Mouse (Mus musculus) heart, adult 2 months (tissue): Measurements from ENCODE around the gene Aadacl3. TPM values are rescaled to one million over a fixed set of nuclear protein-coding genes. Genes with fewer than 3 reads are reported as not detected.

Source experiments
- DNase-seq, 2 experiments: peaks; one replicate each; pipeline ENCODE4 v3.0.0; 2021
- H3K27ac ChIP-seq: fragments of 200-600 bp; 2 replicates; pipeline ENCODE4 v1.8.1; 2022
- H3K27me3 ChIP-seq: fragments of 200-500 bp; 2 replicates; pipeline ENCODE4 v1.6.1; 2012; ENCODE audit warnings: mild to moderate bottlenecking, low read length, inconsistent platforms, mixed read lengths; ENCODE audit not compliant: control insufficient read depth, insufficient read depth
- H3K36me3 ChIP-seq: fragments of 200-500 bp; 2 replicates; pipeline ENCODE4 v1.6.1; 2012; ENCODE audit warnings: low read length, inconsistent platforms; ENCODE audit not compliant: control insufficient read depth, insufficient read depth
- H3K4me1 ChIP-seq: fragments of 200-500 bp; 2 replicates; pipeline ENCODE4 v1.6.1; 2011; ENCODE audit warnings: low read length; ENCODE audit not compliant: control insufficient read depth, insufficient read depth
- H3K4me3 ChIP-seq: fragments of 200-600 bp; 2 replicates; pipeline ENCODE4 v1.8.1; 2022
- H3K79me2 ChIP-seq: fragments of 200-500 bp; replicated peaks from 2 replicates; pipeline ENCODE4 v1.6.1; 2012; ENCODE audit warnings: mild to moderate bottlenecking, inconsistent platforms, low read length, moderate library complexity, mixed read lengths; ENCODE audit not compliant: control insufficient read depth, insufficient read depth
- H3K9ac ChIP-seq: fragments of 200-500 bp; 2 replicates; pipeline ENCODE4 v1.6.1; 2012; ENCODE audit warnings: low read depth, mild to moderate bottlenecking, control low read depth, inconsistent platforms, low read length, mixed read lengths
- CTCF ChIP-seq: fragments of 200-600 bp; IDR thresholded peaks from 2 replicates; pipeline ENCODE4 v1.8.1; 2022; ENCODE audit warnings: antibody characterized with exemption, mild to moderate bottlenecking, moderate library complexity
- EP300 ChIP-seq: fragments of 200-500 bp; IDR thresholded peaks from 2 replicates; pipeline ENCODE4 v1.6.1; 2011; ENCODE audit warnings: low read depth, low read length, control low read depth; ENCODE audit not compliant: insufficient read depth
- POLR2A ChIP-seq: fragments of 200-500 bp; IDR thresholded peaks from 2 replicates; pipeline ENCODE4 v1.6.1; 2011; ENCODE audit warnings: mild to moderate bottlenecking, low read depth, low read length, control low read depth; ENCODE audit not compliant: insufficient read depth
- WGBS: fragments of 180-500 bp; shearing (Covaris S2); methylation state at CpG from one replicate; pipeline ENCODE4 v1.1.7; 2018; 5-methylcytosine and 5-hydroxymethylcytosine counted together
- intact Hi-C: fragments of 180-260 bp; cut with DNase I; formaldehyde crosslinking; loops from one replicate; pipeline ENCODE4 v1.15.1; 2025
- polyA plus RNA-seq: library from polyadenylated mRNA; depleted of rRNA; stranded (reverse); fragments of >200 nt; gene quantifications from 2 replicates; pipeline ENCODE4 v1.2.3, GENCODE M21; 2012
- total RNA-seq, 2 experiments: library from RNA; stranded (reverse); gene quantifications; 2 replicates each; pipeline ENCODE4 v1.2.3; 2021

Gene Aadacl3
- total and polyA plus RNA-seq, 3 experiments, result not detected

DNA sequence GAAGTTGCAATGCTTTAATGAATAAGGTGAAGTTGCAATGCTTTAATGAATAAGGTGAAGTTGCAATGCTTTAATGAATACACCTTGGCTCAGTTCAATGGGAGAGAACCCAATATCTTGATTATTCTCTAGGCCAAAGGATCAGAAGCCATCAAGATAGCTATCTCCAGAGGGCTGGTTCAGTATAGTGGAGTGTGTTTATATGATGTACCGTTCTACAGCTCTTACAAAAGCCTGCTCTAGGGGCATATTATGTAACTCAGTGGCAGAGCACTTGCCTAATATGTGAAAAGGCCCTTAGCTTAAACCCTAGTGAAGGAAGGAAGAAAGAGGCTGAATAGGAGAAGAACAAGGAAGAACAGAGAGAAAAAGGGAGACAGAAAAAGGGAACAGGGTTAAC is 22.0 kb downstream of the Aadacl3 start:
- Histone ChIP-seq H3K27ac (no peak overlapping the region), H3K36me3 (no peaks in the 10 kb centered on the region), H3K9ac (no peak overlapping the region), H3K27me3 (no peaks in the 10 kb centered on the region), H3K79me2 (no peaks in the 10 kb centered on the region), H3K4me3 (no peak overlapping the region), H3K4me1 (no peaks in the 10 kb centered on the region)
- 68% methylated on average over 1 of the region's 1 CpGs for WGBS
- no peak for TF ChIP-seq POLR2A
- TF ChIP-seq CTCF, result no peak
- TF ChIP-seq EP300, result no peak
- no peak for DNase-seq
- intact Hi-C loops, result no loop called here

GRCm38 (mm10) chr4:144441095-144441494 is 22.5 kb downstream of the Aadacl3 start:
- no peak overlapping the region for H3K27ac ChIP-seq
- H3K4me1 ChIP-seq, result no peaks in the 10 kb centered on the region
- no peak overlapping the region for H3K9ac ChIP-seq
- DNase-seq, result no peak
- WGBS, result 89% methylated on average over 4 of the region's 4 CpGs
- no peaks in the 10 kb centered on the region for H3K36me3 ChIP-seq
- intact Hi-C loops, result no loop called here
- H3K27me3 ChIP-seq, result no peaks in the 10 kb centered on the region
- TF ChIP-seq CTCF (no peak), POLR2A (no peak), EP300 (no peak)
- no peak overlapping the region for H3K4me3 ChIP-seq
- no peaks in the 10 kb centered on the region for H3K79me2 ChIP-seq

- no peaks in the 10 kb centered on the region for H3K27me3 ChIP-seq
- H3K36me3 ChIP-seq, result no peaks in the 10 kb centered on the region
- intact Hi-C loops, result no loop called here
- H3K4me3 ChIP-seq, result no peak within 1 kb of the TSS
- no peak for TF ChIP-seq CTCF
- TF ChIP-seq POLR2A, result no peak
- no peak for TF ChIP-seq EP300
- no peaks in the 10 kb centered on the region for H3K79me2 ChIP-seq
- H3K9ac ChIP-seq, result no peak within 1 kb of the TSS
- H3K27ac ChIP-seq, result no peak within 1 kb of the TSS
- H3K4me1 ChIP-seq, result no peaks in the 10 kb centered on the region
- DNase-seq, result no peak
Measured at GRCm38 (mm10) chr4:144438672-144439071, 24.9 kb downstream of the Aadacl3 start, which contains the start of gene 1700012P22Rik. Gene 1700012P22Rik, minus strand, starts transcription at chr4:144438772.

DNA sequence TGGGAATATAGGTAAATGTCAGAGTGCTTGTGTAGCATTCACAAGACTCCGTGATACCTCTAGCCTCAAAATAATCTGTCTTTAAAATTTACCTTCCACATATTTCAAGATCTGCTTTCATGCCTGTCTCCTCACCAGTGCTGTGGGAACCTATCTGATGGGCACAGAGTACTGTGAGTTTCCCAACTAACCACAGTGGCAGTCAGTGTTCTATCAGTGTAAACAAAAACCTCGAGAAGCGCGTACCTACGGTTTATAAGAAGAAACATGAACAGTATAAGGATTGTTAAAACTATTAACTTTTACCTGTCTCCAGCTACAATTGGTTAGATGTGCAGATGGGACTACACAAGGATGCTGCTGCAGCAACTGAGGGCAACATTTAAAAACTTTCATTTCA is 30.3 kb downstream of the Aadacl3 start:
- Histone ChIP-seq H3K36me3 (no peaks in the 10 kb centered on the region), H3K27ac (no peak overlapping the region), H3K4me1 (no peaks in the 10 kb centered on the region), H3K4me3 (no peak overlapping the region), H3K79me2 (no peaks in the 10 kb centered on the region), H3K9ac (no peak overlapping the region), H3K27me3 (no peaks in the 10 kb centered on the region)
- TF ChIP-seq POLR2A, result no peak
- TF ChIP-seq EP300, result no peak
- no peak for TF ChIP-seq CTCF
- intact Hi-C loops, result no loop called here
- DNase-seq, result no peak
- 80% methylated on average over 5 of the region's 5 CpGs for WGBS

GRCm38 (mm10) chr4:144430723-144431122 is 32.8 kb downstream of the Aadacl3 start:
- Histone ChIP-seq H3K4me3 (no peak overlapping the region), H3K79me2 (no peaks in the 10 kb centered on the region), H3K4me1 (no peaks in the 10 kb centered on the region), H3K27ac (no peak overlapping the region), H3K36me3 (no peaks in the 10 kb centered on the region), H3K9ac (no peak overlapping the region), H3K27me3 (no peaks in the 10 kb centered on the region)
- DNase-seq, result no peak
- no peak for TF ChIP-seq CTCF
- TF ChIP-seq EP300, result no peak
- TF ChIP-seq POLR2A, result no peak
- WGBS, result 77% methylated on average over 2 of the region's 2 CpGs
- intact Hi-C loops, result no loop called here

DNA sequence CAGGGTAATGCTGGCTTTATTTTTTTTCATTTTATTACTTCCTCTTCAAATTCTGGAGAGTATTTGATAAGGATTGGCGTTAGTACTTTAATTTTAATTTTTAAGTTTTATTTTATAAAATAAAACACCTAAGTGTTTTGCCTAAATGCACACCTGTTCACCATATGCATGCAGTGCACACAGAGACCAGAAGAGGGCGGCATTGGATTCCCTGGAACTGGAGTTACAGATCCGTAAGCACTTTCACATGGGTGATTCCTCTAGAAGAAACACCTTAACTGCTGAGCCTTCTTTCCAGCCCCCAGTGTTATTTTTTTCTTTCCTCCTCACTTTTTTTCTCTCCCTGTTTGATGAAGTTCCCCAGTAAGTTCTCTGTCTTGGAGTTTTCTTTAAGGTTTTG is 34.7 kb downstream of the Aadacl3 start:
- Histone ChIP-seq H3K27me3 (no peaks in the 10 kb centered on the region), H3K4me1 (no peaks in the 10 kb centered on the region), H3K4me3 (no peak overlapping the region), H3K36me3 (no peaks in the 10 kb centered on the region), H3K27ac (no peak overlapping the region), H3K79me2 (no peaks in the 10 kb centered on the region), H3K9ac (no peak overlapping the region)
- WGBS, result 15% methylated on average over 3 of the region's 3 CpGs
- DNase-seq, result no peak
- intact Hi-C loops, result no loop called here
- TF ChIP-seq CTCF (peak; percentile 58), POLR2A (no peak)
